Mouse (Mus musculus) lung, embryonic 16.5 days (tissue): ENCODE measurements around the gene Hap1. TPM values are rescaled to one million over a fixed set of nuclear protein-coding genes. Genes with fewer than 3 reads are reported as not detected.
"Not testable (repeated sequence)": the region's sequence is repeated elsewhere in the genome, so short reads cannot be mapped to it uniquely, and the experiment has no call there.

Experiments used
- ATAC-seq: fragments of 200-750 bp; cut with Nextera tagmentation; 2 replicates; pipeline ENCODE4 v1.8.0; 2017; ENCODE audit warnings: low read depth, mild to moderate bottlenecking, moderate library complexity
- H3K27ac ChIP-seq: fragments of 300-500 bp; sonication (generic); 2 replicates; pipeline ENCODE4 v1.5.1; 2014; ENCODE audit warnings: mild to moderate bottlenecking, control low read depth, low read length
- H3K27me3 ChIP-seq: fragments of 300-500 bp; sonication (generic); 2 replicates; pipeline ENCODE4 v1.6.1; 2014; ENCODE audit warnings: low read depth, low read length, mixed read lengths; ENCODE audit not compliant: control insufficient read depth, insufficient read depth
- H3K36me3 ChIP-seq: fragments of 300-500 bp; sonication (generic); 2 replicates; pipeline ENCODE4 v1.6.1; 2014; ENCODE audit warnings: low read length; ENCODE audit not compliant: control insufficient read depth, insufficient read depth
- H3K4me1 ChIP-seq: fragments of 300-500 bp; sonication (generic); replicated peaks from 2 replicates; pipeline ENCODE4 v1.6.1; 2014; ENCODE audit warnings: low read length, mixed read lengths; ENCODE audit not compliant: control insufficient read depth, insufficient read depth
- H3K4me2 ChIP-seq: fragments of 300-500 bp; sonication (generic); 2 replicates; pipeline ENCODE4 v1.6.1; 2014; ENCODE audit warnings: low read depth, low read length, control low read depth
- H3K4me3 ChIP-seq: fragments of 300-500 bp; sonication (generic); 2 replicates; pipeline ENCODE4 v1.5.1; 2014; ENCODE audit warnings: mild to moderate bottlenecking, low read length, control low read depth
- H3K9ac ChIP-seq: fragments of 300-500 bp; sonication (generic); 2 replicates; pipeline ENCODE4 v1.6.1; 2014; ENCODE audit warnings: low read length, control low read depth
- H3K9me3 ChIP-seq: fragments of 300-500 bp; sonication (generic); 2 replicates; pipeline ENCODE4 v1.6.1; 2016; ENCODE audit warnings: low read length; ENCODE audit not compliant: control insufficient read depth
- WGBS: fragments of 180-500 bp; shearing (Covaris S2); extraction: QIAGEN DNeasy Blood & Tissue Kit; methylation state at CpG from one replicate; pipeline ENCODE4 v1.1.7; 2014; 5-methylcytosine and 5-hydroxymethylcytosine counted together
- polyA plus RNA-seq: library from polyadenylated mRNA; unstranded; fragments of >200 nt; fragmentation: Nextera tagmentation; extraction: Ambion mirVana; gene quantifications from 2 replicates; pipeline ENCODE4 v1.2.1, GENCODE M21; 2015

The Hap1 gene
- polyA plus RNA-seq, 1 experiment from 2014 or later, result 19.7 TPM

DNA sequence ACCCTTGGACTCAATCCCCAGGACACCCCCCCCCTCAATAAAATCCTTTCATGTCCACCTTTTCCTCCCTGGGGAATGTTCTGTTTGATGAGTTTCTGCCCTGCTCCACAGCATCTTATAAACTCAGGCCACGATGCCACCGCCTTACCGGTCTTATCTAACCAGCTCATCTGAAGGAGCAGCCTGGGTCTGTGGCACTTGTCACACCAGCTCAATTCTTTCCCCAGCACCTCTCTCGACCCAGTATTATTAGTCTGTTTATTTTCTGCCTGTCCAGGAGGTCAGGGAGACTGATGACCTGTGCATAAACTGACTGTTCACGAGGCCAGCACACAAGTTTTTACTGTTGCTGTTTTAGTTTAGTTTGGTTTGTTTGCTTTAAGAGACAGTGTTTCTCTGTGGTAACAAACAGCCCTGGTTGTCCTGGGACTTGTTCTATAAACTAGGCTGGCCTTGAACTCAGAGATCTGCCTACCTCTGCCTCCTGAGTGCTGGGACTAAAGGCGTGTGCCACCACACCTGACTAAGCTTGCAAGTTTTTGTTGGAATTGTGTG, 38.0 kb downstream of the Hap1 start:
- 39% methylated on average over 6 of the region's 6 CpGs for WGBS
- no peak for ATAC-seq
- Histone ChIP-seq H3K27ac (no peak overlapping the region), H3K4me1 (peaks cover 4% of the 10 kb centered on the region; the same call in 1 of the 2 replicates), H3K36me3 (peaks cover 15% of the 10 kb centered on the region), H3K9me3 (no peaks in the 10 kb centered on the region), H3K4me3 (no peak overlapping the region), H3K4me2 (no peak overlapping the region), H3K9ac (no peak overlapping the region), H3K27me3 (no peaks in the 10 kb centered on the region)

GRCm38 (mm10) chr11:100315439-100315838, 40.5 kb downstream of the Hap1 start:
- Histone ChIP-seq H3K36me3 (no peaks in the 10 kb centered on the region), H3K9ac (no peak overlapping the region), H3K4me2 (no peak overlapping the region), H3K27me3 (no peaks in the 10 kb centered on the region), H3K4me3 (no peak overlapping the region), H3K27ac (no peak overlapping the region), H3K9me3 (no peaks in the 10 kb centered on the region), H3K4me1 (no peaks in the 10 kb centered on the region)
- 90% methylated on average over 5 of the region's 5 CpGs for WGBS
- no peak for ATAC-seq

DNA sequence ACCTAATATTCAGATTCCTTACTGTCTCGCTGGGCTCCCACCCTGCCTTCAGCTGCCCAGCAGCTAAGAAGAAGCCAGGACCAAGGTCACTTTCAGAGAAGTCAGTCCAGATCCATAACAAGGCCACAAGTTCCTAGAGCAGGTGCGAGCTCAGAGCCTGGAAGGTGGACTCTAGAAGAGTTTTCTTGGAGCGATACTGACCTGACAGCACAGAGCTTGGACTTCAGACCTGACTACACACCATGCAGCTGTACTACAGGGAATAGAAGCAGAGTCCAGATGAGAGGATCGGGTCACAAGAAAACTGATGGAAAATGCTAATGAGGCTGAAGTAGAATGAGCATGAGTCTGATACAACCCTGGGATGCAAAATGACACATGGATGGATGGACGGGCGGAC, 42.5 kb downstream of the Hap1 start:
- no peak overlapping the region for H3K9ac ChIP-seq
- no peaks in the 10 kb centered on the region for H3K4me1 ChIP-seq
- H3K27ac ChIP-seq, result no peak overlapping the region
- H3K4me2 ChIP-seq, result no peak overlapping the region
- H3K4me3 ChIP-seq, result no peak overlapping the region
- H3K27me3 ChIP-seq, result no peaks in the 10 kb centered on the region
- no peak for ATAC-seq
- no peaks in the 10 kb centered on the region for H3K9me3 ChIP-seq
- WGBS, result 88% methylated on average over 6 of the region's 6 CpGs
- no peaks in the 10 kb centered on the region for H3K36me3 ChIP-seq

- no peak overlapping the region for H3K9ac ChIP-seq
- H3K36me3 ChIP-seq, result no peaks in the 10 kb centered on the region
- H3K27me3 ChIP-seq, result no peaks in the 10 kb centered on the region
- no peak overlapping the region for H3K4me3 ChIP-seq
- no peaks in the 10 kb centered on the region for H3K9me3 ChIP-seq
- H3K4me2 ChIP-seq, result no peak overlapping the region
- H3K27ac ChIP-seq, result no peak overlapping the region
- no peaks in the 10 kb centered on the region for H3K4me1 ChIP-seq
- ATAC-seq, result peak; percentile 72
- WGBS, result 17% methylated on average over 5 of the region's 5 CpGs
These were observed 43.7 kb downstream of the Hap1 start for GRCm38 (mm10) chr11:100312096-100312679.

- no peak overlapping the region for H3K4me3 ChIP-seq
- WGBS, result 50% methylated on average over 1 of the region's 1 CpGs
- H3K27ac ChIP-seq, result no peak overlapping the region
- H3K36me3 ChIP-seq, result no peaks in the 10 kb centered on the region
- H3K27me3 ChIP-seq, result no peaks in the 10 kb centered on the region
- H3K9ac ChIP-seq, result no peak overlapping the region
- no peaks in the 10 kb centered on the region for H3K4me1 ChIP-seq
- H3K4me2 ChIP-seq, result no peak overlapping the region
- no peak for ATAC-seq
- no peaks in the 10 kb centered on the region for H3K9me3 ChIP-seq
These were observed 44.3 kb downstream of the Hap1 start for GRCm38 (mm10) chr11:100311656-100312055.

DNA sequence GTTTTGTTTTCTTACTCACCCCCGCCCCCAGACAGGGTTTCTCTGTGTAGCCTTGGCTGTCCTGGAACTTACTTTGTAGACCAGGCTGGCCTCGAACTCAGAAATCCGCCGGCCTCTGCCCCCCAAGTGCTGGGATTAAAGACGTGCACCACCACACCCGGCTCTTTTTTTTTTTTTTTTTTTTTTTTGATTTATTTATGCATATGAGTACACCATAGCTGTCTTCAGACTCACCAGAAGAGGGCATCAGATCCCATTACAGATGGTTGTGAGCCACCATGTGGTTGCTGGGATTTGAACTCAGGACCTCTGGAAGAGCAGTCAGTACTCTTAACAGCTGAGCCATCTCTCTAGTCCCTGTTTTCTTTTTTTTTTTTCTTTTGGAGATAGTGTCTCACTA, 47.3 kb downstream of the Hap1 start:
- not testable (repeated sequence) for H3K27ac ChIP-seq, H3K4me2 ChIP-seq, H3K36me3 ChIP-seq, H3K9ac ChIP-seq, H3K27me3 ChIP-seq, H3K4me3 ChIP-seq, H3K9me3 ChIP-seq, ATAC-seq, H3K4me1 ChIP-seq
- whole genome bisulfite sequencing, result 86% methylated on average over 6 of the region's 6 CpGs

DNA sequence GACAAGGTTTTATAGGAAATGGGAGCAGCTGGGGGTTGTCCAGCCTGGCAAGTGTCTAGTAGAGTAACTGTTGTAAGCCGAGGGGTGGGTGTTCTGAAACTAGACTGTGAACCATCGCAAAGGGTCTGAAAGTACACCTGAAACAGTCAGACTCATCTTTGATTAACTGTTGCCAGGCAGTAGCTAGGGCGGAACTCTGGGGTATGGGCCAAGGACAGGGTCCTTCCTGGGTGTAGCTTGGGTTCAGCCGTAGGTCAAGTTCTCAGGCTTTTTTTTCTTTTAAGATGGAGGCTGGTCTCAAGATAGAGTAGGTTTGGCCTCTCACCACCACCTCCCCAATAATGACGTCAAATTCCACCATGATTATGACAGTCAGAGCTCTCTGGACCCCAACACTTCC, 48.0 kb downstream of the Hap1 start:
- H3K9me3 ChIP-seq, result no peaks in the 10 kb centered on the region
- H3K27me3 ChIP-seq, result no peaks in the 10 kb centered on the region

GRCm38 (mm10) chr11:100301292-100301691, 54.6 kb downstream of the Hap1 start:
- Histone ChIP-seq H3K4me2 (no peak overlapping the region), H3K36me3 (no peaks in the 10 kb centered on the region), H3K9ac (no peak overlapping the region), H3K27me3 (no peaks in the 10 kb centered on the region), H3K4me1 (no peaks in the 10 kb centered on the region; the same call in 1 of the 2 replicates), H3K4me3 (no peak overlapping the region), H3K9me3 (no peaks in the 10 kb centered on the region), H3K27ac (no peak overlapping the region)
- WGBS, result 71% methylated on average over 5 of the region's 5 CpGs
- ATAC-seq, result no peak

More for the DNA sequence above, 48.0 kb downstream of the Hap1 start:
- Histone ChIP-seq H3K4me2 (no peak overlapping the region), H3K9ac (no peak overlapping the region), H3K36me3 (no peaks in the 10 kb centered on the region), H3K27ac (no peak overlapping the region), H3K4me1 (no peaks in the 10 kb centered on the region), H3K4me3 (no peak overlapping the region)
- WGBS, result 91% methylated on average over 5 of the region's 5 CpGs
- no peak for ATAC-seq

DNA sequence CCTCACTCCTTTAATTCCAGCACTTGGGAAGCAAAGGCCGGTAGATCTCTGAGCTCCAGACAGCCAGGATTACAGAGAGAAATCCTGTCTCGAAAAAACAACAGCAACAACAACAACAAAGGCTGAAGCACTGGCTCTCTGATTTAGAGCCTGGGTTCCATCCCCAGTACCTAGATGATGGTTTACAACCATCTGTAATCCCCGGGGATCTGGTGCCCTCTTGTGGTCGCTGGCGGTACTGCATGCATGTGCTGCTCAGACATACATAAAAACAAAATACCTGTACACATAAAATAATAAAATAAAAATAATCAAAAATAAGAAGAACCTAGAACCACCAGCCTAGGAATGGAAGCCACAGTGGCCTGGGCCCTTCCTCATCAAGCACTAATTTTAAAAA, 55.6 kb downstream of the Hap1 start:
- Histone ChIP-seq H3K4me3 (no peak overlapping the region), H3K9me3 (no peaks in the 10 kb centered on the region), H3K4me2 (no peak overlapping the region), H3K4me1 (no peaks in the 10 kb centered on the region; the same call in 1 of the 2 replicates), H3K27ac (no peak overlapping the region), H3K36me3 (no peaks in the 10 kb centered on the region), H3K27me3 (no peaks in the 10 kb centered on the region), H3K9ac (no peak overlapping the region)
- ATAC-seq, result no peak
- WGBS, result 7% methylated on average over 5 of the region's 5 CpGs
